Mouse (Mus musculus) midbrain, embryonic 10.5 days (tissue): ENCODE results near the gene Acads. TPM values are rescaled to one million over a fixed set of nuclear protein-coding genes. Genes with fewer than 3 reads are reported as not detected.

Source experiments
- DNase-seq: peaks from one replicate; pipeline ENCODE4 v3.0.0-alpha.2; 2017; ENCODE audit warnings: low spot score
- H3K27ac ChIP-seq: fragments of 300-500 bp; sonication (generic); replicated peaks from 2 replicates; pipeline ENCODE4 v1.5.1; 2016; ENCODE audit warnings: mild to moderate bottlenecking
- H3K27me3 ChIP-seq: fragments of 300-500 bp; sonication (generic); 2 replicates; pipeline ENCODE4 v1.6.1; 2016; ENCODE audit warnings: low read depth, mild to moderate bottlenecking; ENCODE audit not compliant: poor library complexity, severe bottlenecking
- H3K36me3 ChIP-seq: fragments of 300-500 bp; sonication (generic); 2 replicates; pipeline ENCODE4 v1.6.1; 2016; ENCODE audit warnings: mild to moderate bottlenecking, moderate library complexity
- H3K4me1 ChIP-seq: fragments of 300-500 bp; sonication (generic); 2 replicates; pipeline ENCODE4 v1.6.1; 2016
- H3K4me3 ChIP-seq: fragments of 300-500 bp; sonication (generic); 2 replicates; pipeline ENCODE4 v1.5.1; 2016; ENCODE audit warnings: mild to moderate bottlenecking, moderate library complexity
- H3K9me3 ChIP-seq: fragments of 300-500 bp; sonication (generic); replicated peaks from 2 replicates; pipeline ENCODE4 v1.6.1; 2016; ENCODE audit warnings: mild to moderate bottlenecking
- WGBS: fragments of 180-500 bp; shearing (Covaris S2); methylation state at CpG from one replicate; pipeline ENCODE4 v1.1.7; 2016; 5-methylcytosine and 5-hydroxymethylcytosine counted together
- polyA plus RNA-seq: library from polyadenylated mRNA; unstranded; fragments of >200 nt; fragmentation: Nextera tagmentation; extraction: Ambion mirVana; gene quantifications from 2 replicates; pipeline ENCODE4 v1.2.1, GENCODE M21; 2016

The Acads gene
- polyA plus RNA-seq, 1 experiment from 2014 or later, result 65.2 TPM

DNA sequence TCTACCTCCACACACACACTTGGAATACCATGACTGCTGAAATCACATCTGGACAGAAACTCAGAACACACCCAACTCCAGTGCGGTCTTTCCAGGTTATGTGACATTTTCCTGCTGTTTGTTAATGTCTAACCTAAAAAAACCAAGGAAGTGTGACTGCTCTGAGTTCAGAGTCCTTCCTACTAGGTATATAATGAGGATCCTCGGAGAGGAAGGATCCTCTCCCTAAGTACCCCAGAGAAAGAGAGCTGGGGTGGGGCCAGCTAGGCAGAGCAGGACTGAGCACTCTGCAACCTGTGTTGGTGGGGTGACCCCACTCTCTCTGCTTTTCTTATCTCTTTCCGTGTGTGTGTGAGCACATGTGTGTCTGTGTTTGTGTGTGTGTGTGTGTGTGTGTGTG, 28.2 kb upstream of the Acads start:
- Histone ChIP-seq H3K4me1 (peaks cover 19% of the 10 kb centered on the region), H3K4me3 (no peak overlapping the region), H3K27me3 (no peaks in the 10 kb centered on the region), H3K27ac (no peak overlapping the region), H3K9me3 (no peaks in the 10 kb centered on the region; the same call in 1 of the 2 replicates), H3K36me3 (peaks cover 92% of the 10 kb centered on the region)
- DNase-seq, result no peak
- 96% methylated on average over 3 of the region's 3 CpGs for WGBS

DNA sequence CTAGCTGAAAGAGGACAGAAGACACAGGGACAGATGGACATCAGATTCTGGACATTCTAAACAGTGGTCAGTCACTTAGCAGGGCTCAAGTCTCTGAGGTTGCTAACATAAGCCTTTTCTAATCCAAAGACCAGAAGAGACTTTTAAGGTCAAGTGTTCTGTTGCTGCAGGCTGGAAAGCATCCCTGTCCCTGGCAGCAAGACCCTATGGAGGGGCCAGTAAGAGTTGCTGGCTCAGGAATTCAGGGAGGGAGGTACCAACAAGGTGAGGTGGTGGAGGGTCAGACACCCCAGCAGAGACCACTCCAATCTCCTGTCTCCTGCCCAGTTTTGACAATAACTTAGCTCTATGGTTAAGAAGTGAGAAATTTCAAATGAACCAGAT, 27.6 kb upstream of the Acads start:
- Histone ChIP-seq H3K4me3 (no peak overlapping the region), H3K27ac (no peak overlapping the region), H3K36me3 (peaks cover 92% of the 10 kb centered on the region), H3K27me3 (no peaks in the 10 kb centered on the region), H3K9me3 (no peaks in the 10 kb centered on the region; the same call in 1 of the 2 replicates), H3K4me1 (peaks cover 18% of the 10 kb centered on the region)
- no peak for DNase-seq

DNA sequence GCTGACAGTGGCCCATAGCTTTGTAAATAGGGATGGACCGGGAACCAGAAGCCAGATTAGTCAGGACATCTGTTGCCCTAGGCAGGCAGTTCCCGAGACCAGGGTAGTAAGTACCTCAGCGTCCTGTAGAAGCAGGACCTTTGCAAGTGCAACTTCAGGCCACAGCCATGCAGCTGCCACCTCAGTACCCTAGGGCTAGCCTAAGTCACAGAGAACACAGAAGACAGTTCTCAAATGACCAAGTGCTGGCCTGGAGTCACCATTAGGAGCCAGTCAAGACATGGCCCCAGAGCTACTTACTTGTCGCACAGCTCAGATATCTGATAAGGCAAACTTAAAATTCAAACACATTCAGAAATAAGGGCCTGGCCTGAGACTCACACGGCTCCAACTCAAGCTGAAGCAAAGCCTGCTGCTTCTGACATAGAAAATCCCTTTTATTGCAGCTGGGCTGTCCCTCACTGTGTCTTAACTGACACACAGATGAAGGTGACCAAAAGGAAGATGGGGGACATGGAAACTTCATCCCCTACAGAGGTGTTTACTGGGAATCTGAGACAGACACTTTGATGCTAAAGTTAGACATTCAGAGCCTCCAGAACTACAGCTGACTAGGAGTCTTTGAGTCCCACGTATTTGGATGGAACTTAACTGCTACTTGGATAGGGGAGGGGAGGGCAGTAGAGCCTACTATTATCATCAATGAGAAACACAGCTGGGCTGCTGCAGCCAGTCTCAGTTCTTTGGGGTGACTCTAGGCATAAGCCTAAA, 27.0 kb upstream of the Acads start:
- Histone ChIP-seq H3K27ac (no peak overlapping the region), H3K27me3 (no peaks in the 10 kb centered on the region), H3K4me3 (no peak overlapping the region), H3K36me3 (peaks cover 87% of the 10 kb centered on the region), H3K9me3 (no peaks in the 10 kb centered on the region; the same call in 1 of the 2 replicates), H3K4me1 (peaks cover 18% of the 10 kb centered on the region)
- DNase-seq, result no peak
- WGBS, result 87% methylated on average over 6 of the region's 6 CpGs

DNA sequence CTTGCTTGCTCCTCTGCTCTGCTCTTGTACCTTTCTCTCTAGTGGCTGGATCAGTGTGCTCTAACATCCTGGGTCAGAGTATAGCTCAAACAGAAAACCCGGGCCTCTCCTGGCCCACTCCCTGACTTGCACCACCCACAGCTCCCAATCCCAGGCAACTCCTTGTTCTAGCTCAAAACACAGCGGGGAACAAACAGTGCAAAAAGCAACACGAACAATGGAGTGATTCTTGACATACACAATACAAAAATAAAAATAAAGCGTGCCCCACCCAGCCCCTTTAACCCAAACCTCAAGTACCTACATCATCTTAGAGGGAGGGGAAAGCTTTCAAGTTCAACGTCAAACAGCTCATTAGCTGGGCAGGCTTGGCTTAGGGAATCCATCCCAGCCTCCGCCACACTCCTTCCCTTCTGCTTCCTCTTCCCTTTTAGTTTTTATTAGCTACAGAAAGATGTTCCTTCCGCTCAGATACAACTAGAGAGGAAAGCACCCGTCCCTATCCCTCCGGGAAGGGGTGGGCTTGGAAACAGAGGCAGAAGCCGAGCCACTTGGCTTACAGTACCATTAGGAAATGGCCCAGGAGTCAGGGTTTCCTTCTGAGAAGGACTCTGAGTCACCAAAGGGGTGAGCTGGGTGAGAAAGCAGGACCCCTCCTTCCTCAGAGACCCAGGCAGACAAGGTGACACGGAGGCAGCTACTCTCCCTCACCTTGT, 26.3 kb upstream of the Acads start:
- Histone ChIP-seq H3K4me1 (peaks cover 23% of the 10 kb centered on the region), H3K36me3 (peaks cover 79% of the 10 kb centered on the region), H3K9me3 (no peaks in the 10 kb centered on the region; the same call in 1 of the 2 replicates), H3K27me3 (no peaks in the 10 kb centered on the region), H3K27ac (no peak overlapping the region), H3K4me3 (no peak overlapping the region)
- 80% methylated on average over 11 of the region's 11 CpGs for WGBS
- no peak for DNase-seq

DNA sequence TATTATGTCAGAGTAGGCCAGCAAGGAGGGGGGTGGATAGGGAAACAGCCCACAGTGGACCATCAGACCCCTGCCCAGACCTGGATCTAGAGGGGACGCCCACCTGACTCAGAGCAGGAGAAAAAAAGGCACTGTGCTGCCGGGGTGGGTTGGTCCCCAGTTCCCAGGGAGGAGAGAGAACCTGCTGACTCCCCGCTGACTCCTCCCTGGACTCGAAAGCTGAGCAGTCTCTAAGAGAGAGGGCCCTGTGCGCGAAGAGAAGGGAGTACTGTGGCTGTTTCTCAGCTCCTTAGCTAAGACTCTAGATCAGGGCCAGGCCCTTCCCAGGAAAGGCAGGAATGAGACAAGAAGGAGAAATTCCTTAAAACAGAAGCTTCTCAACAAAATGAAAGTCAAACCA, 25.3 kb upstream of the Acads start:
- no peak for DNase-seq
- WGBS, result 82% methylated on average over 6 of the region's 6 CpGs
- Histone ChIP-seq H3K36me3 (peaks cover 70% of the 10 kb centered on the region), H3K4me3 (no peak overlapping the region), H3K27me3 (no peaks in the 10 kb centered on the region), H3K9me3 (no peaks in the 10 kb centered on the region; the same call in 1 of the 2 replicates), H3K27ac (no peak overlapping the region), H3K4me1 (peaks cover 23% of the 10 kb centered on the region)

DNA sequence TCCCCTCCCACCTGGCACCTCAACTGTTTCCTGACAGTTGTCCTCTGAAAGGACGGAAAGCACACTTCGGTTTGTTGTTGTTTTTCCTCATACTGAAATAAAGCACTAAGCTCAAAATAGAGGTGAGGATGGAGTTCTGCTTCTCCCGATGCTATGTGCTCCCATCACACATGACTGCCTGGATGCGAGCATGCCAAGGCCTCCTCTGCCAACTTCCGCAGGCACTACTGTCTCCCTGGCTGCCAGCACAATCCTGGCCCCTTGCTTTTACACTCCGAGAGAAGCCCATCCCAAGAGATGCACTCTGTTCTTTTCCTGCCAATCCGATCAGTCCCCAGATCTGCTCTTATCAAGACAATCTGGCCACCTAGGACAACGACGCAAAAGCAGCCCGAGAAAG, 24.4 kb upstream of the Acads start:
- WGBS, result 86% methylated on average over 10 of the region's 10 CpGs
- Histone ChIP-seq H3K27me3 (no peaks in the 10 kb centered on the region), H3K4me3 (no peak overlapping the region), H3K4me1 (peaks cover 23% of the 10 kb centered on the region), H3K36me3 (peaks cover 61% of the 10 kb centered on the region), H3K9me3 (no peaks in the 10 kb centered on the region), H3K27ac (0 out of 2 replicates have a peak overlapping the region, but pooled peaks have one; percentile 6)
- no peak for DNase-seq

DNA sequence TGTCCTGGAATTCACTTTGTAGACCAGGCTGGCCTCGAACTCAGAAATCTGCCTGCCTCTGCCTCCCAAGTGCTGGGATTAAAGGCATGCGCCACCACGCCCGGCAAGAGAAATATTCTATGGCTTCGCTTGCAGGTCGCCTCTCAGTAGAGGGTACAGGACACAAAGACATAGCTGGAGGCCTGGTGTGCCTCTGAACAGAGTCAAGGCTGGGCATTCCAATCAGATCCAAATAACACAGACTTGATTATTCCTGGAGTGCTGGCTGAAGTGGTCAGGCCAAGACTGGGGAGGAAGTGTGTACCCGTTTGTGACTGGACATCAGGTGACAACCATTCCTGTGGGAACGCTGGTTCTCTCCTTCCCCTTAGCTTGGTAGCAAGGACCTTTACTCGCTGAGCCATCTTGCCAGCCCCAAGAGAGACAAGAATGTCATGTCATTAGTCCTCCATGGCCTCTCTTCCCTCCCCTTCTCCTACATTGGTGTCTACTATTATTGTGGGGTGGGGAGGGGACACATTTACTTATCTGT, 23.1 kb upstream of the Acads start:
- H3K9me3 ChIP-seq, result no peaks in the 10 kb centered on the region
- peaks cover 23% of the 10 kb centered on the region for H3K4me1 ChIP-seq
- peaks cover 47% of the 10 kb centered on the region for H3K36me3 ChIP-seq
- WGBS, result 91% methylated on average over 9 of the region's 9 CpGs
- peaks cover 6% of the 10 kb centered on the region; the same call in 1 of the 2 replicates for H3K27me3 ChIP-seq
- DNase-seq, result no peak
- no peak overlapping the region for H3K4me3 ChIP-seq
- H3K27ac ChIP-seq, result no peak overlapping the region

GRCm38 (mm10) chr5:115140726-115141125, 21.6 kb upstream of the Acads start:
- no peak overlapping the region for H3K27ac ChIP-seq
- H3K9me3 ChIP-seq, result no peaks in the 10 kb centered on the region
- WGBS, result 82% methylated on average over 3 of the region's 3 CpGs
- no peak overlapping the region for H3K4me3 ChIP-seq
- H3K36me3 ChIP-seq, result peaks cover 32% of the 10 kb centered on the region
- peaks cover 23% of the 10 kb centered on the region for H3K4me1 ChIP-seq
- H3K27me3 ChIP-seq, result peaks cover 6% of the 10 kb centered on the region; the same call in 1 of the 2 replicates
- no peak for DNase-seq

- H3K27ac ChIP-seq, result no peak overlapping the region
- peaks cover 6% of the 10 kb centered on the region; the same call in 1 of the 2 replicates for H3K27me3 ChIP-seq
- no peaks in the 10 kb centered on the region for H3K9me3 ChIP-seq
- H3K4me1 ChIP-seq, result peaks cover 22% of the 10 kb centered on the region
- 76% methylated on average over 4 of the region's 4 CpGs for WGBS
- H3K4me3 ChIP-seq, result no peak overlapping the region
- no peak for DNase-seq
- H3K36me3 ChIP-seq, result peaks cover 16% of the 10 kb centered on the region
Observed at GRCm38 (mm10) chr5:115139124-115139523, 20.0 kb upstream of the Acads start.

DNA sequence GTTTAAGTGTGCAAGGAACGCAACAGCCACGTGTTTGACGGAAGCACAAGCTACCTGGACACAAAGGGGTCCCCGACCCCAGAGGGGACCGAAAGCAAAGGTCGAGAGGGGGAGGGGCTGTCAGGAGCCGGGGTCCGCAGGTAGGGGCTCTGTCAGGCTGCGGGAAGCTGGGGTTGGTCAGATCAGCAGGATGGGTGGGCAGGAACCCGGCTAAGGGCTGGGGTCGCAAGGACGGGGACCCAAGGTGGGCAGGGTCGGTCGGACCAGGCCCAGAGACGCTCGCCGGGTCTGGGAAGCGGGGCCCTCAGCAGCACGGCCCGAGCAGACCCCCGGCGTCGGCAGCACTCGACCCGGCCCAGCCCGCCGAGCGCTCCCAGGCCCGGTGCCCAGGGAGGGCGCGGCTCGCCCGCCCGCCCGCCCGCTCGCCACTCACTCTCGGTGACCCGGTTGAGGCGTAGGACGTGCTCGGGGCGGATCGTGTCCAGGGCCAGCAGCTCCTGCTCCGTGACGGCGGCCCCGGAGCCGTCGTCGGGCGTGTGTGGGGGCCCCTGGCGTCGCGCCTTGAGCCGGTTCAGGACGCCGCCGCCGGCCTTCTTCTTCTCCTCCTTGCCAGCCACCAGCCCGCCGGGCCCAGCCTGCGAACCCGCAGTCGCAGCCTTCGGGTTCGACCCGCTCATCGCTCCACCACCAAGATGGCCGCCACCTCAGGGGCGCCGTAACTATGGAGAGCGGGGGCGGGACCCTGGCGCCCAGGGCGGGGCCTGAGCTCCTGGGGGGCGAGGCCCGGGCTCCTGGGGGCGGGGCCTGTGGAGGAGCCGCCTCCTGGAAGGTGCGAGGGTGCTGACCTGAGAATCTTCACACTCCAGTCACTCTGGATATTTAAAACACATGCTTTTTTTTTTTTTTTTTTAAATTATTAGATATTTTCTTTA, 15.4 kb upstream of the Acads start, which contains the start of gene Unc119b:
TSS of gene Unc119b (minus strand) at position 742 of the 932 bp plus-strand sequence.
- peak within 1 kb of the TSS; percentile 91 for H3K27ac ChIP-seq
- WGBS, result under 1% methylated on average over 68 of the region's 81 CpGs
- peaks cover 6% of the 10 kb centered on the region; the same call in 1 of the 2 replicates for H3K27me3 ChIP-seq

DNA sequence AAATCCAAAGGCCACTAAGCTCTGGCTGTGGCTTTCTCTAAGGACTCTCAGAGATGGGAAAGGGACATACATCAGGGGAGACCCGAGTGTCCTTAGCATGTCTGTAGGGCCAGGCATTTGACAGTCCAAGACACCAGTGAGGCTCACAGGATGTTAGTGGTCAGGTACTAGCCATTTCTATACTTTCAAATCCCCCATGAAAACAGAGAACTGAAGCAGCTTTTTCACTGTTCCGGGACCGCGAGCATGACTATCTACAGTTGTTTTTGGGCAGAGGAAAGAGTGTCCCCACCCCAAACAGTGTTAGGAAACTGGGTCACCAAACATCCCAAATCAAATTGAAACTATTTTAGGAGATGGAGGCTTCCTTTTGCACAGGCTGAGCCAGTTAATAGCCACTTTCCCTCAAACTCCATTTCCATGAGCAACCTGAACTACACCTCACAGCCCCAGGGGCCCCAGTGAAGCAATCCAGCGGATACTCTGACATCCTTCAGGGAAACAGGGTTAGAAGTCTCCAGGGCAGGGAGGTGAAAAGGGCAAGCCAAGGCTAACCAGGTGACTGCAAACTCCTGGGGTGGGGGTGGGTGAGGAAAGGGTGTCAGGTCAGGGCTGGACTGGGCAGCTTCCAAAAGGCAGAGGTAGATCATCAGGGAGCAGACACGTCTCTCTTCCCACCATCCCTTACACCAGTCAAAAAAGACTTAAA, 14.4 kb upstream of the Acads start:
- H3K27ac ChIP-seq, result peak overlapping the region; percentile 91; the same call in 1 of the 2 replicates

More for the DNA sequence above, 15.4 kb upstream of the Acads start, which contains the start of gene Unc119b:
- peak within 1 kb of the TSS; percentile 99 for H3K4me3 ChIP-seq
- H3K36me3 ChIP-seq, result peaks cover 26% of the 10 kb centered on the region
- DNase-seq, result peak; percentile 90
- peaks cover 21% of the 10 kb centered on the region for H3K4me1 ChIP-seq
- no peaks in the 10 kb centered on the region for H3K9me3 ChIP-seq

More for the DNA sequence above, 14.4 kb upstream of the Acads start:
- peaks cover 36% of the 10 kb centered on the region for H3K36me3 ChIP-seq
- H3K4me1 ChIP-seq, result peaks cover 21% of the 10 kb centered on the region
- 56% methylated on average over 6 of the region's 6 CpGs for WGBS
- H3K4me3 ChIP-seq, result peak overlapping the region; percentile 99
- no peak for DNase-seq
- peaks cover 6% of the 10 kb centered on the region; the same call in 1 of the 2 replicates for H3K27me3 ChIP-seq
- H3K9me3 ChIP-seq, result no peaks in the 10 kb centered on the region
